Mouse (Mus musculus) layer of hippocampus, adult 11-12 months (tissue): ENCODE data around the gene Best3.
A peak's percentile ranks its signal among the peaks of the same experiment; 100 is the strongest.
"Not testable (repeated sequence)": the region's sequence is repeated elsewhere in the genome, so short reads cannot be mapped to it uniquely, and the experiment has no call there.

Experiments used
- DNase-seq: peaks from one replicate; pipeline ENCODE4 v3.0.0; 2022; ENCODE audit warnings: low spot score

Best3 gene

DNA sequence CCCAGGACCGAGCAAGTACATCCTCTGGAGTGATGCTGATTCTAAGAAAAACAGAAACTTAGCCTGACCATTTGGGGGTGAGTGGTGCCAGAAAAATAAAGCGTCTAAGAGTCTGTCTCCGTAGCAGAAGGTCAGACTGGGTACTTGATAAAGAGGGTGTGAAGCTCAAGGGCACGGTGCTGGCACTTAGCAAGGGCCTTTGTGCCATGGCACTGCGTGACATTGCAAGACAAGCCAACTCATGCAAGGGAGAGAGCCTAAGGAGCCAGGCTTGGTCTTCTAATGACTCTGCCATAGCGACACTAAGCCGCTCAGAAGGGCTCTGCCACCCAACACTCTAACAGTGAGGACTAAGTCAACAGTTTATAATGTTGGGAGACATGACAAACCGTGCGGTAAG lies 7.3 kb upstream of the Best3 start:
- DNase-seq, result no peak

DNA sequence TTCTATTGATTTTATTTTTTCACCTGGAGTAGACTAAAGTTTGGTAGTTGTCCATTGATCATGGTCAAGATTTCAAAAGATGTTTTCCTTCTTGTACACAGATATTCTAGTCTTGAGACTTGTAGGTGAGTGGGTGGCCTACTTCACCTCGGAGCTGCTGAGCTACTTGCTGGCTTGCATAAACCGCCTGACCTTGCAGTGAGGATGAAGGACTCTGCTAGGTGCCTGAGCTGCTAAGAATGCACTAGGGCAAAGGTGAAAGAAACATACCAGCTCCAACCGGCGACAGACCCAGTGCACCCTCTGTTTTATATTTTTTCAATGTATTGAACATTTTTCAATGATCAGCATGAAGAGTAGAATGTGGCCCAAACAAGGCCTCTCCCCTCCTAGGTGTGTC lies 5.8 kb upstream of the Best3 start:
- DNase-seq, result no peak

DNA sequence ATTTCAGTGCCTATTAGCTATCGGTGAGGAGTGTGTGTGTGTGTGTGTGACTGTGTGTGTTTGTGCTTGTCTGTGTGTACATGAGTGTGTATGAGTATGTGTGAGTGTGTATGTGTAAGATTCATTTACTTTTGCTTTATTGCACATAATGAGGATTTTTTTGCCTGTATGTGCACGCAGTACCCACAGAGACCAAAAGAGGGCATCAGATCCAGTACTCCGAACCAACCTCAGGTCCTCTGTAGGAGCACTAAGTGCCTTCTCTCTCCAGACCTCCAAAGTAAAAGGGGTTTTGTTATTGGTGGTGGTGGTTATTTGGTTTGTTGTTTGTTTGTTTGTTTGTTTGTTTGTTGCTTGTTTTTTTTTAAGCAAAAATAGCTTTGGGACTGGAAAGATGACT lies 5.2 kb upstream of the Best3 start:
- no peak for DNase-seq

DNA sequence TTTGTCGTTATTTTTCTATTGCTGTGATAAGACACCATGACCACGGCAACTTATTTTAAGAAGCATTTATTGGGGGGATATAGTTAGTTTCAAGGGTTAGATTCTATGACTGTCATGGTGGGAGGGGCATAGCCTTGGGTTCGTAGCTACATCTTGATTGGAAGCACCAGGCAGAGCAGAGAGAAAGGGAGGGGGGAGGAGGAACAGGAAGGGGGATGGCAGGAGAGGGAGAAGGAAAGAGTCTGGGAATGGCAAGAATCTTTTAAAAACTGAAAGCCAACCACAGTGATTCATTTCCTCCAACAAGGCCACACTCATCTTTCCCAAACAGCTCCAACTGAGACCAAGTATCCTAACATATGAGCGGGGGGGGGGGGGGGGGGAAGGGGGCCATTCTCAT lies 3.6 kb upstream of the Best3 start:
- DNase-seq, result no peak

DNA sequence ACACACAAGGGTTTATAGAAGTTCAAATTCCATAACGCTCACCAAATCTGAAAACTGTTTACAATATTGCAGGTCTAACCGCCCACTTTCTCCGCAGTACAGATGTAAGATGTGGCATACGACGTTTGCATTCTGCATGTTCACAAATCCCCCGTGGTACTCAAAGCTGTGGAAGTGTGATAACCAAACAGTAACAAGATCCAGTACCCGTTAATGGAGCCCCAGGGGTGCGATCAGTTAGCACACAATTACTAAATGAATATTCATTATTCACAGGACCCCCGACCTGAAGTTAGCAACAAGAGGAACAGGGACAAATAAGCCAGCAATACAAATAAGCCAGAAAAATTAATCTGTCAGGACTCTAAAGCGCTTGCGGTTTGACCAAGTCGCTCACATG lies 1.3 kb upstream of the Best3 start:
- DNase-seq, result no peak

DNA sequence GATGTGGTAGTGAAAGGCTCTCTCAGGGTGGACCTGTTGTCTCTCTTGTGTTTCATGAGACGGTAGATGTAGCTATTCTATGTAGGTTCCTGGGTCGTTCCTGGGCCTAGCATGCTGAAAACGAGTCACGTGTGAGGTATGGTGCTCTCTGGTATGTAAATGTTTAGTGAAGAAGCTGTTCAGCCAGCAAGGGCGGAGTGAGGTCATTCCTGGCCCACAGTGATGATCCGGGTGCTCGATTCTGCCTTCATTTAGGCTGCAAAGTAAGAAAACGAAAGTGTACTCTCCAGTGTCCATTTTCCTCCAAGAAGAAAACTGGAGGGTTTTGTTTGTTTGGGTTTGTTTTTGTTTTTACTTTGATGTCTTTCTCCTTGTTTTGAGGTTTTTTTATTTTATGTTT lies 7.9 kb downstream of the Best3 start:
- no peak for DNase-seq

DNA sequence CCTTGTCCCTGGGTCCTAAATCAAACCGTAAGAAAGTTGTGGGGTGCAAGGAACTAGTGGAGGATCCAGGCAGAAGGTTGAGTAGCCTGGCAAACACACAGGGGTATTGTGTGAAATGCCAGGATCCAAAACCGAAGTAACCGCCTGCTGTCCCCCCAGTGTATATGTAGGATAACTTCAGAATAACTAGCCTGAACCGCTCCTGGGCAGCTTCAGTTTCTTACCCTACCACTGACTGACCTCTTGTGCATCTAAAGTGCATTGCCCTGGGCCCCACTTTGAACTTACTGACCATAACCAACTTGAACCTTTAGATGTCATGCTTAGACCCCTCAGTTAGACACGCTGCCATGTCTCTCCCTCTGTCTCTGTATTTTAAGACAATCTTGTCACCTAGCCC lies 9.0 kb downstream of the Best3 start:
- no peak for DNase-seq

DNA sequence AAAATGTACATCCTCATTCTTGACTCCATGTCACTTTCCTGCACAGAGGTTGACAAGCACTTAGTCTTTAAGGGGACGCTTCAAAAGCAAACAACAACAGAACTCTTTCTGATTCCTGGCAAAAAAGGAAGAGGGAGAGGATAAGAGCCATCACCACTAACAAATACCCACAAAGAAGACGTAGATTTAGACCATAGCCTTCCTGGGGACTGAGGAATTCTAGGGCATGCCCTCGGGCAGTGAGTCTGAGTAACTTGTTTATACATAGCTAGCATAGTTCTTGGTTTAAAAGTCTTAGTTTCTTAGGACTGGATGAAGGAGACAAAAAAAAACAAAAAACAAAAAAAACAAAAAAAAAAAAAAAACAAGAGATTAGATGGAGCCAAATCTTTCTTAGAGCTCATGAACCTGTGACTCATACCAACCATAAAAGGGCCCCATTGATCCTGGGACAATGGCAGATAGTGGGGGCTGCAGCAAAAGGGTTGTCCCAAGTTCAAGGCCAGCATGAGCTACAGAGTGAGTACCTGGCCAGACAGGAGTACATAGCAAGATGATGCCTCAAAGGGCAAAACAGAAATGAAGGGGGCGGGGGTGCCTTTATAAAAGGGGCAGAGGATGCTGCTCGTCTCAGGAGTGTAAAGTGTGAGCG lies 9.6 kb downstream of the Best3 start:
- no peak for DNase-seq

DNA sequence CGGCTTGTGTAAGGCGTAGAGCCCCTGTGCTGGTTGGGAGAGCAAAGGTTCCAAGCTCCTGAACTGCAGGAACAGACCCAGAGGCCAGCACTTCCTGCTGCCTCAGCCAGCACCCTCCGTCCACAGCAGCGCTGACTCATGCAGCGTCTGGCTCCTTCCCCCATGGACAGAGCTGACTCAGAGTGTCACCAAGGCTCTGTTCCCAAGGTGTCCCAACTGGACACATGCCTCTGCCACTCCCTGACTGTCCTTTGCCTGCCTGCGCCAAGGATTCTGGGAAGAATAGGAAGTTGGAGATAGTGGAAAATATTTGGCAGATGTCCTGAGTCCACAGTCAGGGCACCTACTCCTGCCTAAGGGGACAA lies 10.1 kb downstream of the Best3 start:
- no peak for DNase-seq

DNA sequence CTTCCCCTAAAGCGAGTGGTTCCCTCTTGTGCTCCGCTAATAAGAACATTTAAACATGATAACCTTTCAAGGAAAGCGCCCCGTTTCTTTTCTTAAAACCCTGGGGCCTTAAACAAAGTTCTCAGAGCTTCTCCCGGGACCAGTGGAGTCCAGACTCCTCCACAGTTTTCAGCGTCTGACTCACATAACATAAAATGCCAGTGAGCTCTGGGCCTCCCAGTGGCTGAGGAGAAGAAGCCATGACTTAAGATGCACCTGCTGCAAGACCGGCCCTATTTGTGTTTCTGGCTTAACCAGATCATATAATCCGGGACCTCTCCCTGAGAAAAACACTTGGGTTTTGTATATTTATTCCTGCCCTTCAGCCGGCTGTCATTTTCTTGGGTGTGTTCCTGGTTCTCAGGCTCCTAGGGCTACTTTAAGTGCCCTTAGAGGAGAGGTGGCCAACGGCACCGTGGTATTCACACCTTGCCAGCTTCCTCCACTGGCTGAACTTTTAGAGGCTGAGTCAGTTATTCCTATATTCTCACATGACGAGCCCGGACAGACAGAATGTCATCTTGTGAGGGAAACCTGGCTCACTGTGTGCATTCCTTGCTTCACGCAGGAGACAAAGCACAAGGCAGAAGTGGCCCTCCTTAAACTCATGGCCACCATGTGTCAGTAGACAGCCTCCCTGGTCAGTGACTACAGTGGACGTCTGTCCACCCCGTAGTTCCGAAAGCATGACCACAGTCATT lies 12.8 kb downstream of the Best3 start:
- no peak for DNase-seq

DNA sequence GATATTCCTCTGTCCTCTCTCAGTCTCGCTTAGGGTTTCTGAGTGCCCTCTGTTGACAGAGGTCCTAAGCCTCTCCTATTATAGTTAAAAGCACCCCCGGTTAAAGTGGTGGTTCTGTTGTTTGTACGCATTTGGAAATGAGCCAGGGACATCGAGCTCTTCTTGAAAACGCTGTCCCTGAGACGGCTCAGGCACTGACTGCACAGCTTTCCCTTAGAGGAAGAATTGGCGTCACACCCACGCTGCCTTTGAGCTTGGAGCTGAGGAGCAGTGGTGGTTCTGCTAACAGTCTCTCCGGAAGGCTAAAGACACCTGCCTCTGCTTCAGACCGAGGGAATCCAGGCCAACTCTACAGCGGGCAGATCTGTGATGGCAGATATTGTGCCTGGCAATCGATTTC lies 14.9 kb downstream of the Best3 start:
- DNase-seq, result peak; percentile 21

DNA sequence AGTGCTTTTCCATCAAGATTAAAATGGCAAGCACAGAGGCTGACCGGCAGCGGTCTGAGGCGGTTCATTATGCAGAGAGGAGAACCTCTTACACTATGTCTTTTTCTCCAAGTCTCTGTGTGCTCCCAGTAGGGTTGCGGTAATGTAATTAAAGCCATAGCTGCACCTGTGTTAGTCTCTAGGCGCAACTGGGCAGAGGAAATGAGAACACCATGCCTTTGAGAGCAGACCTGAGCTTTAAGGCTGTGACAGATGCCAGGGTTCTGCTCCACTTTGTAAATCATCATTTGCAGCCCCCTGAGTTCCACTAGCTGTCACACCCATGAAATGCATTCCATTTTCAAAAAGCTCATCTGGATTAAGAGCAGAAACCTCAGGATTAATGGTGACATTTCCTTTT lies 18.6 kb downstream of the Best3 start:
- no peak for DNase-seq

DNA sequence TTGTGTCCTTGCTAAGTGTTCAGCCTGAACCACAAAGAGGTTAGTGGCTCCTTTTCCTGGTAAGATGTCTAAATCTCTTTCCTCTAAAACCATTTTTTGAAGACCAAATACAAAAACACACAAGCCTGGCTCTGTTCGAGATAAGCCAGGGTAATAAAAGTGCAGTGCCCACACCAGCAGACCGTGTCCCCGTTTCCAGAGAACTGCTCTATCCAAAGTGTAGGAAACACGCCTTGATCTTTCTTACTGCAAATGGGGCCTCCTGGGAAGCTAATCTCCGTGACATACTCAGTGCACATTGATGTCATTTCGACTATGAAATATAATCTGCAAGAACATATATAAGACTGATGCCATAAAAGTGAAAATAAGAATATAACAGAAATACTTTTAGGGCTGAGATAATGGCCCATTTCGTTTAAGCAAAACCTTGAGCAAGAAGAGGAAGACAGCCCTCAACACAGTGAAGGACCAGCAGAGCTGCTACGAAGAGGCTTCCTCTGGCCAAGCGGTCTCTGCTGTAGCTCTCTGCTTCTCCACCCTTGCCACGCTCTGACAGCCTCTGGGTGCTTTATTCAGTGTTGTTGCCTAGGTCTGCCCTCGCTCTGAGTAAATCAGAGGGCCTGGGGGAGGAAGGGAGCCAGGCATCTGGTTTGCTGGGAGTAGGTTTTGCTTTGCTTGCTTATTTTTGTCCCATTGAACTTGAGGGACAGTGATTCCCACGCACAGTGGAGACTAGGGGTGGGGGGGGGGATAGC lies 19.8 kb downstream of the Best3 start:
- no peak for DNase-seq

DNA sequence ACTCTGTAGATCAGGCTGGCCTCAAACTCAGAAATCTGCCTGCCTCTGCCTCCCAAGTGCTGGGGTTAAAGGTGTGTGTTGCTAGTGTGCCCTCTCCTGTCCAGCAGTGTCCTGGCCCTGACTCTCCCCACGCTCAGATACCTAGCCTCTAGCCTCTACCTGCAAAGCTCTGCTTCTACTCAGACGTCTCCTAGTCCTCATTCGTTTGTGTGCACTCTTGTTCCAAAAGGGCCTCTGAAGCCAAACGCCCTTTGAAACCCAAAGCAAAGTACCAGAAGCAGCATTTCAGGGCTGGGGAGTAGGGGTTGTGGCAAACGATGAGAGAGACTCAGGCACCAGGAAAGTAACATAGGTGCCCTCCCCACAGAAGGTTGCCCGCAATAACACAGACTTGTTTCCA lies 23.6 kb downstream of the Best3 start:
- no peak for DNase-seq

DNA sequence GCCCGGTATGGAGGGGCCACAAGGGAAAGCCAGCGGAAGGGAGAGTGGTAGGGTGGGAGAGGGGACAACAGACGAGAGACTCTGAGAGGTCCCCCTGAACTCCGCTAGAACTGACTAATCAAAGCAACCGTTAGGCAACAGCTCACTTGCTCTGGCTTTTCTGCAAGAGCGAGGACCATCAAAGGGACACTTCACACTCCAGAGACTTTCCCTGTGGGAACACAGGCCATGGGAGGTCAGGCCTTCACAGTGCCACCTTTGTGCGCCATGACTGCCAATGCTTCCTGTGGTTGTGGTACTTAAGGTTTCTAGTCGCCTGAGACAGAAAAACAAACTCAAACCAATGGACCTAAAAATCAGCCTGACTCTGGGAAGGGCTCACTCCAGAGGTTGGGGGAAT lies 24.9 kb downstream of the Best3 start:
- no peak for DNase-seq

DNA sequence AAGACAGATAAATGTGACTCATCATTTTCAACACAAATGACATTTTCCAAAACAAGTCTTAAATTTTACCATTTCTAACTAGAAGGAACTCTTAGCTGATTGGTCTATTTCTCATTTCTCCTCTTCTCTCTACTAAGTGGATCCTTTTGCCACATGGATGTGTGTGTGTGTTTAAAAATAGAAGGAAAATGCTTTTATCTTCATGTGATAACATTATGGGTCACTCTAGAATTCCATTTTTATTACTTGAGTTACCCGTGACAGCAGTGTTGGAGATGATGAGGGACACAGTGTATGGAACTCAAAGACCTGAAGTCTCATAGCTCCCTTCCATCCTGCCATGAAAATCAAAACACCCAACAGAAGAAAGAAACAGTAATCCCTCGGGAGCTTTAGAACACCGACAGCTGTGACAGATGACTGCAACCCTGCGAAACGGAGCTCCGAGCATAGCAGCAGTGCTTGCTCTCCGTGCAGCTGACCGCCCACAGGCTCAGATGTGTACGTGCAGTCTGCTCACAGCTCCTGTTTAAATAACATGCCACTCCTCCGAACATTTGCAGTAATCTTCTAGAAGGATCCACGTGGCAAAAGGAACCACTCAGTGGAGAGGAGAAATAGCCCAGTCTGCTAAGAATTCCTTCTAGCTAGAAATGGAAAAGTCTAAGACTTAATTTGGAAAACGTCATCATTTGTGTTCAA lies 27.7 kb downstream of the Best3 start:
- peak; percentile 42 for DNase-seq

DNA sequence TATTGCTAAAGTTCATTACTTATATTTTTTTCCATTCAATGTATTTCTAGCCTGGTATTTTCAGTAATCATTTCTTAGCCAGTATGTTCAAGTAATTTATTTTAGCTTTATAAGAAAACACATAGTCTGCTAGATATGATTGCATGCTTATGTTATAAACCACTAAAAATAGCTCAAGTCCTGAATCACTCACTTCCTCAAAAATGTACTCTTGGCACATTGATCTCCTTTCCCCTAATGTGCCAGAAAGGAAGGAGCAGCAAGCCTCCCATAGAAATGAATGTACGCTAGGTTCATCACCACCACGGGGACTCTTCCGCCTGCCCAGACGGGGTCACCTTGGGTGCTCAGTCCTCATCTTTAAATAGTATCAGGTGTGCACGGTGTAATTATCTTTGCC lies 28.5 kb downstream of the Best3 start:
- DNase-seq, result no peak

DNA sequence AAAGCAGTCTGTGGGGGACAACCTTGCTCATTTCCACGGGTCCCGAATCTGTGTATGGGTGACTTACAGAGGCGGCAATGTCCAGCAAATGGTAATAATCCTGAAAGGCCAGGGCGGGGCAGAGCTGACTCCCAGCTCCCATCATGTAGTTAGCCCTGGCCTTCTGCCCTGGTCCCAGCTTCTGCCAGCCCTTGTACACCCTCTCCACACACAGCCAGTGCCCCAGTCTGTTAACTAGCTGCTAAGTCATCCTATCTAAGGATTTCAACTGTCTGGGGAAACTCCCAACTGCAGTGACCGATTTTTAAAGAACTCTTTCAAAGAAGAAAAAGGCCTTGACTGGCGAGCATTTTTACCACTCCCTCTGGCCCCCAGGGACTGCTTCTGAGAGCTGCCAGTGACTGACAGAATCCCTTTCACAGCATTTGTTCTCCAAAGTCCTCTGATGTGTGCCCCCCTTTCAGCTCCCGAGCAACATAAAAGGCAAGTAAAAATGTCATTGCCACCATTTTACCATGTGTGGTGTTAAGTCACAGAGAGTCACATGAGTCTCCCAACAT lies 32.2 kb downstream of the Best3 start:
- DNase-seq, result no peak

DNA sequence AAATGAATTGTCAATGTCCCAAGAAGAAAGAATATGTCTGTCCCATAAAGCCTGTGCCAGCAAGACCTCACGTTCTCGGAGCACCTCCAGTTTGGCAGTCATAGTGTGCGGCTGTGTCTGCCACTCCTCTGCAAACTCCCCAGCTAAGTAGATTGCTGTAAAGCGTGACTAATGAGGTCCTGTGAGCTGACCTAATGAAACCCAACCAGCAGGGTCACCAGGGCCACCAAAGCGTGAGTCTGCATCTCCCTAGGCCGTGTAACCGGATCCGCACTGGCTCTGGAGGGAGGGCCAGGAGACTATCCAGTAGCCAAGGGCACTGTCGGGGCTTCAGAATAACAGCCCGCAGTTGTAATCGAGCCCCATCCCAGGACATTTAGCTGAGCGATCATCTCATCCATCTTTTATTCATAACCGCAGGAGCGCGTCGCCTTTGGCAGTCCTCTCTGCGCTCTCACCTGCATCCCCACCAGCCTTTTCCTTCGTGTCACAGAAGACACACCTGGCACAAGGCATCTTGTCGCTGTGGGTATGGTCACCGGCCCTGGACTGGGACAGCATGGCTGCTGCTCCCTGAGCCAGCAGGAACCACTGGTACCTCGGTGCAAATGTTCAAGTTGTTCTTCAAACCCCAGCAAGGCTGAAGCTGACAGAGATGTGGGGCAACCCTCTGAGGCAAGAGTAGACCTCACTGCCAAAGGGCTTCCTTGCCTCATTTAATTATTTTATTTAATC lies 35.1 kb downstream of the Best3 start:
- no peak for DNase-seq

DNA sequence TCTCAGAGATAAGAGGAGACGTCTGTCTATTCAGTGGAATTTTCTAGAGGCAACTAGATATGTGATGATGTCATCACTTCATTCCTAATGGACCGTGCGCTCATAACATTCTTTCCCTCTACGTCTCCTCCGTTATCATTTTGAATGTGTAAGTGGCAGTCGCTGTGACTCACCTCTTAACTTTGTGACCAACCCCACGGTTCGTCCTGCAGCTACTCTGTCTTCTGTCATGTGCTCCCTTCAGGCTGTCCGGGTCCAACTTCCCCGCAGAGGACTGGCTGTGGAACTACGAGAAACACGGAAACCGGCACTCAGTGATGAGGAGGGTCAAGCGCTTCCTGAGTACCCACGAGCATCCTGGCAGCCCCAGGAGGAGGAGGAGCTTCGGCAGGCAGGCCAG lies 37.6 kb downstream of the Best3 start:
- no peak for DNase-seq

DNA sequence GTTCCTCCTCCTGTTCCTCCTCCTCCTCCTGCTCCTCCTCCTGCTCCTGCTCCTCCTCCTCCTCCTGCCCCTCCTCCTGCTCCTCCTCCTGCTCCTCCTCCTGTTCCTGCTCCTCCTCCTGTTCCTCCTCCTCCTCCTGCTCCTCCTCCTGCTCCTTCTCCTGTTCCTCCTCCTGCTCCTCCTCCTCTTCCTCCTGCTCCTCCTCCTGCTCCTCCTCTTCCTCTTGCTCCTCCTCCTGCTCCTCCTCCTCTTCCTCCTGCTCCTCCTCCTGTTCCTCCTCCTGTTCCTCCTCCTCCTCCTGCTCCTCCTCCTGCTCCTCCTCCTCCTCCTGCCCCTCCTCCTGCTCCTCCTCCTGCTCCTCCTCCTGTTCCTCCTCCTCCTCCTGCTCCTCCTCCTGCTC lies 39.7 kb downstream of the Best3 start:
- DNase-seq, result not testable (repeated sequence)

DNA sequence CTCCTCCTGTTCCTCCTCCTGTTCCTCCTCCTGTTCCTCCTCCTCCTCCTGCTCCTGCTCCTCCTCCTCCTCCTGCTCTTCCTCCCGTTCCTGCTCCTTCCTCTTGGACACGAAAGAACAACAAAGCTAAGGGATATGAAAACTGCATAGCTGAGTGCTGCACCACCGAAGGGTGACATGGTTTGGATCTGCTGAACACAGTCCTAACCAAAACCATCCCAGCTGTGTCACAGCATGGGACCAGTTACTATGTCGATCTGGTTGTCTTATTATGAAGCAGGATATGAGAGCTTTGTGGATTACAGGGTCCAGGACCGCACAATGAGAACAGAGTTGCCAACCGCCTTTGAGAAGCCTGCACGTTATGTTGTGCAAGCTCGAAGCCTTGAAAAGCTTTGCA lies 40.1 kb downstream of the Best3 start:
- DNase-seq, result no peak
